Mouse (Mus musculus) forebrain, embryonic 14.5 days (tissue): ENCODE measurements around the gene Phf12. TPM values are rescaled to one million over a fixed set of nuclear protein-coding genes. Genes with fewer than 3 reads are reported as not detected.
A peak's percentile ranks its signal among the peaks of the same experiment; 100 is the strongest.

Experiments used
- ATAC-seq: fragments of 200-750 bp; cut with Nextera tagmentation; 2 replicates; pipeline ENCODE4 v1.8.0; 2017; ENCODE audit warnings: mild to moderate bottlenecking, moderate library complexity
- DNase-seq: peaks from one replicate; pipeline ENCODE4 v3.0.0-alpha.2; 2015; ENCODE audit warnings: low spot score
- H3K27ac ChIP-seq: fragments of 300-500 bp; sonication (generic); 2 replicates; pipeline ENCODE4 v1.5.1; 2014; ENCODE audit warnings: low read depth, mild to moderate bottlenecking, control low read depth, low read length, moderate library complexity
- H3K27me3 ChIP-seq: fragments of 300-500 bp; sonication (generic); replicated peaks from 2 replicates; pipeline ENCODE4 v1.6.1; 2014; ENCODE audit warnings: low read length, control low read depth, mixed read lengths; ENCODE audit not compliant: control insufficient read depth, insufficient read depth
- H3K36me3 ChIP-seq: fragments of 300-500 bp; sonication (generic); 2 replicates; pipeline ENCODE4 v1.6.1; 2014; ENCODE audit warnings: low read length, control low read depth; ENCODE audit not compliant: control insufficient read depth, insufficient read depth
- H3K4me1 ChIP-seq: fragments of 300-500 bp; sonication (generic); 2 replicates; pipeline ENCODE4 v1.6.1; 2014; ENCODE audit warnings: antibody characterized with exemption, low read length, control low read depth; ENCODE audit not compliant: control insufficient read depth, insufficient read depth
- H3K4me2 ChIP-seq: fragments of 300-500 bp; sonication (generic); 2 replicates; pipeline ENCODE4 v1.6.1; 2014; ENCODE audit warnings: mild to moderate bottlenecking, control low read depth, low read length
- H3K4me3 ChIP-seq: fragments of 300-500 bp; sonication (generic); 2 replicates; pipeline ENCODE4 v1.5.1; 2014; ENCODE audit warnings: low read depth, low read length, control low read depth
- H3K9ac ChIP-seq: fragments of 300-500 bp; sonication (generic); 2 replicates; pipeline ENCODE4 v1.6.1; 2014; ENCODE audit warnings: mild to moderate bottlenecking, low read length, control low read depth, moderate library complexity
- H3K9me3 ChIP-seq: fragments of 300-500 bp; sonication (generic); replicated peaks from 2 replicates; pipeline ENCODE4 v1.6.1; 2016; ENCODE audit warnings: low read length, control low read depth, mixed read lengths; ENCODE audit not compliant: control insufficient read depth
- WGBS: fragments of 180-500 bp; shearing (Covaris S2); extraction: QIAGEN DNeasy Blood & Tissue Kit; methylation state at CpG from one replicate; pipeline ENCODE4 v1.1.7; 2014; 5-methylcytosine and 5-hydroxymethylcytosine counted together
- microRNA counts: library from miRNA; unstranded; fragments of <30 nt; microRNA quantifications from one replicate; lab custom pipeline; 2016
- microRNA-seq: library from miRNA; unstranded; fragments of <30 nt; microRNA quantifications from one replicate; pipeline ENCODE4, GENCODE M21; 2016
- polyA plus RNA-seq: library from polyadenylated mRNA; unstranded; fragments of >200 nt; fragmentation: Nextera tagmentation; extraction: Ambion mirVana; gene quantifications from 2 replicates; pipeline ENCODE4 v1.2.1, GENCODE M21; 2014

Phf12 gene
- polyA plus RNA-seq, 1 experiment from 2014 or later: 16.5 TPM

GRCm38 (mm10) chr11:78071938-78072337, 89.4 kb downstream of the Phf12 start:
- Histone ChIP-seq H3K36me3 (peaks cover 43% of the 10 kb centered on the region), H3K4me3 (no peak overlapping the region), H3K4me1 (no peaks in the 10 kb centered on the region), H3K9me3 (no peaks in the 10 kb centered on the region), H3K27me3 (no peaks in the 10 kb centered on the region), H3K4me2 (no peak overlapping the region), H3K9ac (no peak overlapping the region), H3K27ac (no peak overlapping the region)
- no peak for ATAC-seq
- WGBS: 86% methylated on average over 5 of the region's 5 CpGs
- DNase-seq: no peak

- Histone ChIP-seq H3K4me3 (no peak overlapping the region), H3K9me3 (no peaks in the 10 kb centered on the region), H3K4me1 (no peaks in the 10 kb centered on the region), H3K4me2 (no peak overlapping the region), H3K9ac (no peak overlapping the region), H3K27me3 (no peaks in the 10 kb centered on the region), H3K36me3 (peaks cover 47% of the 10 kb centered on the region), H3K27ac (no peak overlapping the region)
- no peak for ATAC-seq
- WGBS: 34% methylated on average over 6 of the region's 6 CpGs
- DNase-seq: no peak
Measured at GRCm38 (mm10) chr11:78072425-78073130, 90.0 kb downstream of the Phf12 start.

GRCm38 (mm10) chr11:78073577-78074276, 91.2 kb downstream of the Phf12 start:
- Histone ChIP-seq H3K9me3 (no peaks in the 10 kb centered on the region), H3K36me3 (peaks cover 54% of the 10 kb centered on the region), H3K9ac (no peak overlapping the region), H3K4me2 (no peak overlapping the region), H3K4me1 (no peaks in the 10 kb centered on the region), H3K27me3 (no peaks in the 10 kb centered on the region), H3K27ac (no peak overlapping the region), H3K4me3 (no peak overlapping the region)
- WGBS: 94% methylated on average over 9 of the region's 9 CpGs
- DNase-seq: no peak
- no peak for ATAC-seq

- Histone ChIP-seq H3K4me2 (no peak overlapping the region), H3K4me3 (no peak overlapping the region), H3K9me3 (no peaks in the 10 kb centered on the region), H3K27me3 (no peaks in the 10 kb centered on the region), H3K27ac (no peak overlapping the region), H3K4me1 (no peaks in the 10 kb centered on the region), H3K9ac (no peak overlapping the region), H3K36me3 (peaks cover 54% of the 10 kb centered on the region)
- no peak for ATAC-seq
- no peak for DNase-seq
- 96% methylated on average over 2 of the region's 2 CpGs for WGBS
Measured at GRCm38 (mm10) chr11:78074277-78074652, 91.7 kb downstream of the Phf12 start.

- no peak overlapping the region for H3K9ac ChIP-seq
- no peak for DNase-seq
- H3K36me3 ChIP-seq: peaks cover 54% of the 10 kb centered on the region
- ATAC-seq: no peak
- H3K4me2 ChIP-seq: no peak overlapping the region
- 89% methylated on average over 4 of the region's 4 CpGs for WGBS
- H3K9me3 ChIP-seq: no peaks in the 10 kb centered on the region
- no peak overlapping the region for H3K27ac ChIP-seq
- H3K4me1 ChIP-seq: peaks cover 4% of the 10 kb centered on the region
- H3K4me3 ChIP-seq: no peak overlapping the region
- no peaks in the 10 kb centered on the region for H3K27me3 ChIP-seq
Measured at GRCm38 (mm10) chr11:78074666-78075065, 92.1 kb downstream of the Phf12 start.

MicroRNA genes within 50 kb of the gene (microRNA counts, 519-probe panel; counts per million panel counts)
- microRNA mmu-miR-144 (lab: Ali Mortazavi, UCI): 4,303 counts per million, percentile 52 among the panel's probes with 10 or more counts
- 3,634 counts per million, percentile 36 among the panel's probes with 10 or more counts for microRNA mmu-miR-451 (lab: Ali Mortazavi, UCI)

Small RNAs within 50 kb of the gene (microRNA-seq; reads per million reads assigned to microRNA genes)
- gene Mir144 (19.2 reads per million, percentile 38 among the genes with 10 or more reads in this experiment), gene Mir451a (not detected), gene Mir451b (not detected)

Other genes with a start within 250 kb of the Phf12 start
- 30.0 and 37.1 TPM in 2 replicates for gene Myo18a, start 219.5 kb upstream of the Phf12 start, polyA plus RNA-seq
- 0.55 and 0.85 TPM in 2 replicates for gene Gm10277, start 195.0 kb upstream of the Phf12 start, polyA plus RNA-seq
- gene Pipox, start 88.7 kb upstream of the Phf12 start, polyA plus RNA-seq: 10.1 and 11.4 TPM in 2 replicates
- 140 and 175 TPM in 2 replicates for gene Sez6, start 52.0 kb upstream of the Phf12 start, polyA plus RNA-seq
- 36.6 and 38.8 TPM in 2 replicates for gene Dhrs13, start 49.5 kb downstream of the Phf12 start, polyA plus RNA-seq
- gene Flot2, start 55.2 kb downstream of the Phf12 start, polyA plus RNA-seq: 56.2 and 64.6 TPM in 2 replicates
- 36.8 and 40.2 TPM in 2 replicates for gene Eral1, start 97.6 kb downstream of the Phf12 start, polyA plus RNA-seq
- 22.3 and 23.9 TPM in 2 replicates for gene Fam222b, start 111.9 kb downstream of the Phf12 start, polyA plus RNA-seq
- 79.2 and 82.6 TPM in 2 replicates for gene Traf4, start 182.8 kb downstream of the Phf12 start, polyA plus RNA-seq
- 4.6 and 5.5 TPM in 2 replicates for gene Nek8, start 193.9 kb downstream of the Phf12 start, polyA plus RNA-seq
- 4.4 and 4.5 TPM in 2 replicates for gene Tlcd1, start 194.0 kb downstream of the Phf12 start, polyA plus RNA-seq
- 1,011 and 1,206 TPM in 2 replicates for gene Rpl23a, start 200.8 kb downstream of the Phf12 start, polyA plus RNA-seq
- 48.1 and 48.2 TPM in 2 replicates for gene Rab34, start 205.7 kb downstream of the Phf12 start, polyA plus RNA-seq
- 0.55 and 0.73 TPM in 2 replicates for gene Proca1, start 210.6 kb downstream of the Phf12 start, polyA plus RNA-seq